In genomic region chr3:39998628-39999027, GRCm38 (mm10) we compare ENCODE assay signal across 9 mouse cellular contexts.
A peak's percentile ranks its signal among the peaks of the same experiment; 100 is the strongest.
DNase-seq lines count a peak whose midpoint lies in the region; ATAC-seq lines count a peak whose summit lies in the region.
"Had no signal": no experiment of that assay in that cellular context is flagged by ENCODE, and none has a peak within 500 bp of the region (broad histone marks: within the 10 kb centered on the region; RNA-seq: fewer than 3 reads in every experiment).

No protein-coding gene starts in this region.

- peak; percentile 50 for DNase-seq in forebrain, embryonic 10.5 days (ENCODE audit: extremely low spot score, low spot score)
- peak; percentile 31 for DNase-seq in urinary bladder, postnatal 25 days (ENCODE audit: low spot score)
- DNase-seq in urinary bladder, postnatal 10 days (ENCODE audit: low spot score): no peak
- DNase-seq in forebrain, embryonic 14.5 days (ENCODE audit: low spot score): peak; percentile 77
- DNase-seq in layer of hippocampus, adult 9-10 months (ENCODE audit: low spot score): peak; percentile 17
- no peak for DNase-seq in MN1 (ENCODE audit: low spot score)

- 0 out of 2 replicates have a peak overlapping the region, but pooled peaks have one; percentile 35 for H3K27ac ChIP-seq in forebrain, embryonic 10.5 days
- H3K27ac ChIP-seq in forebrain, embryonic 15.5 days (replicated peaks): no peak overlapping the region
- no peak overlapping the region for H3K27ac ChIP-seq in forebrain, embryonic 14.5 days (ENCODE audit: low read depth, low read length)
- no peak overlapping the region for H3K27ac ChIP-seq in midbrain, embryonic 12.5 days (replicated peaks)
- H3K27ac ChIP-seq: heart, embryonic 13.5 days had no signal

- no peaks in the 10 kb centered on the region for H3K36me3 ChIP-seq in forebrain, embryonic 10.5 days (replicated peaks)
- H3K36me3 ChIP-seq in forebrain, embryonic 15.5 days: no peaks in the 10 kb centered on the region
- H3K36me3 ChIP-seq in forebrain, embryonic 14.5 days (ENCODE audit: control insufficient read depth, insufficient read depth, low read length): no peaks in the 10 kb centered on the region
- H3K36me3 ChIP-seq in midbrain, embryonic 12.5 days: no peaks in the 10 kb centered on the region
- H3K36me3 ChIP-seq: heart, embryonic 13.5 days had no signal

- 36% methylated on average over 5 of the region's 5 CpGs for WGBS in forebrain, embryonic 10.5 days
- 41% methylated on average over 5 of the region's 5 CpGs for WGBS in forebrain, embryonic 15.5 days
- WGBS in forebrain, embryonic 14.5 days: 37% methylated on average over 5 of the region's 5 CpGs
- 38% methylated on average over 5 of the region's 5 CpGs for WGBS in midbrain, embryonic 12.5 days

- H3K9ac ChIP-seq in forebrain, embryonic 15.5 days (replicated peaks): no peak overlapping the region
- no peak overlapping the region for H3K9ac ChIP-seq in forebrain, embryonic 14.5 days (ENCODE audit: low read length)
- no peak overlapping the region for H3K9ac ChIP-seq in midbrain, embryonic 12.5 days (replicated peaks)
- H3K9ac ChIP-seq: heart, embryonic 13.5 days had no signal

- no peak overlapping the region for H3K4me2 ChIP-seq in forebrain, embryonic 15.5 days (replicated peaks)
- no peak overlapping the region for H3K4me2 ChIP-seq in forebrain, embryonic 14.5 days (ENCODE audit: low read length)
- H3K4me2 ChIP-seq in midbrain, embryonic 12.5 days (replicated peaks): no peak overlapping the region
- H3K4me2 ChIP-seq: heart, embryonic 13.5 days had no signal

- no peaks in the 10 kb centered on the region for H3K27me3 ChIP-seq in forebrain, embryonic 10.5 days (ENCODE audit: poor library complexity, severe bottlenecking)
- no peaks in the 10 kb centered on the region for H3K27me3 ChIP-seq in forebrain, embryonic 15.5 days
- no peaks in the 10 kb centered on the region for H3K27me3 ChIP-seq in forebrain, embryonic 14.5 days (replicated peaks; ENCODE audit: control insufficient read depth, insufficient read depth, low read length)
- no peaks in the 10 kb centered on the region for H3K27me3 ChIP-seq in midbrain, embryonic 12.5 days
- H3K27me3 ChIP-seq: heart, embryonic 13.5 days had no signal

- no peaks in the 10 kb centered on the region for H3K4me1 ChIP-seq in forebrain, embryonic 10.5 days
- H3K4me1 ChIP-seq in forebrain, embryonic 15.5 days: peaks cover 3% of the 10 kb centered on the region; the same call in 1 of the 2 replicates
- H3K4me1 ChIP-seq in forebrain, embryonic 14.5 days (ENCODE audit: control insufficient read depth, insufficient read depth, low read length): no peaks in the 10 kb centered on the region
- no peaks in the 10 kb centered on the region for H3K4me1 ChIP-seq in midbrain, embryonic 12.5 days
- H3K4me1 ChIP-seq: heart, embryonic 13.5 days had no signal

- H3K9me3 ChIP-seq in forebrain, embryonic 10.5 days: no peaks in the 10 kb centered on the region
- no peaks in the 10 kb centered on the region for H3K9me3 ChIP-seq in forebrain, embryonic 15.5 days
- no peaks in the 10 kb centered on the region for H3K9me3 ChIP-seq in forebrain, embryonic 14.5 days (replicated peaks; ENCODE audit: control insufficient read depth, low read length)
- no peaks in the 10 kb centered on the region for H3K9me3 ChIP-seq in midbrain, embryonic 12.5 days
- H3K9me3 ChIP-seq: heart, embryonic 13.5 days had no signal

- H3K4me3 ChIP-seq in forebrain, embryonic 10.5 days: no peak overlapping the region
- no peak overlapping the region for H3K4me3 ChIP-seq in forebrain, embryonic 15.5 days
- H3K4me3 ChIP-seq in forebrain, embryonic 14.5 days (ENCODE audit: low read depth, low read length): no peak overlapping the region
- H3K4me3 ChIP-seq in midbrain, embryonic 12.5 days: no peak overlapping the region
- H3K4me3 ChIP-seq: heart, embryonic 13.5 days had no signal

- ATAC-seq in forebrain, embryonic 15.5 days (replicated peaks): no peak
- ATAC-seq in forebrain, embryonic 14.5 days: 0 out of 2 replicates have a peak, but pooled peaks have one; percentile 29
- ATAC-seq in midbrain, embryonic 12.5 days (ENCODE audit: low FRiP score, low read depth): peak; percentile 58; the same call in 1 of the 2 replicates

Comparison
In these comparisons a context has a peak if more than half of its experiments do, and no peak if none do; other contexts are left out.
1. DNase-seq: peak in forebrain, embryonic 10.5 days (single experiment), urinary bladder, postnatal 25 days (single experiment), forebrain, embryonic 14.5 days (single experiment) and layer of hippocampus, adult 9-10 months (single experiment); none in urinary bladder, postnatal 10 days (single experiment) and MN1 (single experiment).